Mouse (Mus musculus): ENCODE data around the gene Akr1cl.

DNA sequence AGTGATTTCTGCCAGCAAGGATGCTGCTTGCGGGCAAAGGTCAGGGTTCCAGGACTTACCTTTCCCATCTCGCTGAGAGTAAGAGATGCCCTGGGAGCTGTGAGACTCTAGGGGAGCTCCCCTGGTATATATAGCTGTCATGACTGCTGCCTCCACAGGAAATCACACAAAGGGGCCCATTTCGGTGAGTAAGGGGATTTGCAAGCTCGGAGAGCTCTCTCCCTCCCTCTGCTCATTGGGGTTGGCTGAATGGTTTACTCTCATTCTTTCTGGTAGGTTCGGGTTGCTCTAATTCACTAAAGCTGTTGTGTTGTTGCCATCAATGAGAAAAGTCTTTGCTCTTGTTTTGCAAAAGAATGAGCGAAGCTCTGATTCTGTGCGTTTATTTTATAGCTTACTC lies 49.6 kb upstream of the Akr1cl start, which contains the start of gene Crygb:
- TF ChIP-seq CTCF (IDR thresholded peaks at IDR 0.05; ENCODE audit: extremely low read depth, insufficient read depth, low read length), result no peak
- TF ChIP-seq POLR2A (IDR thresholded peaks at IDR 0.05; ENCODE audit: extremely low read depth, insufficient read depth, low read length), result no peak
